Mouse (Mus musculus): ENCODE measurements around the gene Mov10l1. TPM values are rescaled to one million over a fixed set of nuclear protein-coding genes. Genes with fewer than 3 reads are reported as not detected.

Mov10l1 gene
- polyA plus RNA-seq, 1 experiment from 2014 or later, result 0.05 TPM

DNA sequence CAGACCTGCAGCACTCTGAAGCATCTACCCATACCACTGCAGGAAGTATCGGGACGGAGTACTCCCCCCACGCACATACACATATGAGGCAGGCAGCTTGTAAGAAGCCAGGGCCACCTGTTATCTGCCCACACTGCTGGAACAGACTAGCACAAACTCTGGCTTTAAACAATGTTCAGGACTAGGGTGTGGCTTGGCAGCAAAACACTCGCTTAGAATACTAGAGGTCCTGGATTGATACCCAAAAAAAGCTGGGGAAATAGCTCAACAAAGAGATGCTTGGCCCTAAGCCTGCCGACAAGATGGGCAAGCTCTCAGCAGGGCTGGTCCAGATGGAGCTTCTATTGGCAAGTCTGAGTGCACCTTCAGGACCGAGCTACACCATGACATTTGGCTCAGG lies 80.8 kb downstream of the Mov10l1 start:
- Histone ChIP-seq H3K36me3 (no peaks in the 10 kb centered on the region), H3K9ac (no peak overlapping the region), H3K9me3 (replicated peaks) (no peaks in the 10 kb centered on the region), H3K27me3 (peaks cover 85% of the 10 kb centered on the region), H3K4me3 (replicated peaks) (no peak overlapping the region), H3K4me2 (no peak overlapping the region), H3K4me1 (peaks cover 24% of the 10 kb centered on the region), H3K27ac (no peak overlapping the region)
- WGBS, result 51% methylated on average over 6 of the region's 6 CpGs
- no peak for ATAC-seq (replicated peaks; ENCODE audit: low FRiP score)

DNA sequence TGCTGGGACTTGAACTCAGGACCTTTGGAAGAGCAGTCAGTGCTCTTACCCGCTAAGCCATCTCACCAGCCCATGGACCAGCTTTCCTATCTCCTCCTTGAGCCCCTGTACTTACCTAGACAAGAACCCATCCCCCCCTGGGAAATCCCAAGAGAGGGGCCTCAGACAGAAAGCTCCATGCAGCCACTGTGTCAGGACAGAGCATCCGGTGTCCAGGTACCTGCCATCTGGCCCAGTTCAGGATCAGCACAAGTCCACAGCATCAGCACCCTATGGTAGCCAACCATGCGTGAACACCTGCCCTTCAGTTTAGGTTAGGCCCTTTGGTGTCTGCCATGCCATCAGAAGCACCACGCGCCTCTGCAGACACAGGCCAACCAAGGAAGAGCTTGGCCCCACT lies 82.2 kb downstream of the Mov10l1 start:
- no peak overlapping the region for H3K4me2 ChIP-seq
- H3K9me3 ChIP-seq (replicated peaks), result no peaks in the 10 kb centered on the region
- H3K36me3 ChIP-seq, result no peaks in the 10 kb centered on the region
- H3K4me3 ChIP-seq (replicated peaks), result no peak overlapping the region
- no peak overlapping the region for H3K27ac ChIP-seq
- peaks cover 88% of the 10 kb centered on the region for H3K27me3 ChIP-seq
- peaks cover 19% of the 10 kb centered on the region for H3K4me1 ChIP-seq
- no peak overlapping the region for H3K9ac ChIP-seq
- ATAC-seq (replicated peaks; ENCODE audit: low FRiP score), result no peak
- 89% methylated on average over 5 of the region's 5 CpGs for WGBS

DNA sequence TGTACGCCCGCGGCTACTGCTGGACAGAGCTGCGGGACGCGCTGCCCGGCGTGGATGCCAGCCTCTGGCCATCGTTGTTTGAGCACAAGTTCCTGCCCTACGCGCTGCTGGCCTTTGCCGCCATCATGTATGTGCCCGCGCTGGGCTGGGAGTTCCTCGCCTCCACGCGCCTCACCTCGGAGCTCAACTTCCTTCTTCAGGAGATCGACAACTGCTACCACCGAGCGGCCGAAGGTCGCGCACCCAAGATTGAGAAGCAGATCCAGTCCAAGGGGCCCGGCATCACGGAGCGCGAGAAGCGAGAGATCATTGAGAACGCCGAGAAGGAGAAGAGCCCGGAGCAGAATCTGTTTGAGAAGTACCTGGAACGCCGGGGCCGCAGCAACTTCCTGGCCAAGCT lies 84.9 kb downstream of the Mov10l1 start:
- Histone ChIP-seq H3K36me3 (no peaks in the 10 kb centered on the region), H3K4me2 (peak overlapping the region; percentile 47), H3K9me3 (replicated peaks) (no peaks in the 10 kb centered on the region), H3K4me3 (replicated peaks) (peak overlapping the region; percentile 26), H3K4me1 (peaks cover 14% of the 10 kb centered on the region), H3K9ac (no peak overlapping the region), H3K27ac (no peak overlapping the region), H3K27me3 (peaks cover 66% of the 10 kb centered on the region)
- no peak for ATAC-seq (replicated peaks; ENCODE audit: low FRiP score)
- WGBS, result 35% methylated on average over 35 of the region's 35 CpGs

DNA sequence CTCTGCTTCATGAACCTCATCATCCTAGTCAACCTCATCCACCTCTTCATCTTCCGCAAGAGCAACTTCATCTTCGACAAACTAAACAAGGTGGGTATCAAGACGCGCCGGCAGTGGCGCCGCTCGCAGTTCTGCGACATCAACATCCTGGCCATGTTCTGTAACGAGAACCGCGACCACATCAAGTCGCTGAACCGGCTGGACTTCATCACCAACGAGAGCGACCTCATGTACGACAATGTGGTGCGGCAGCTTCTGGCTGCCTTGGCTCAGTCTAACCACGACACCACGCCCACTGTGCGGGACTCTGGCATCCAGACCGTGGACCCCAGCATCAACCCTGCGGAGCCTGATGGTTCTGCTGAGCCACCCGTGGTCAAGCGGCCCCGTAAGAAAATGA lies 85.5 kb downstream of the Mov10l1 start:
- ATAC-seq (replicated peaks; ENCODE audit: low FRiP score), result no peak

DNA sequence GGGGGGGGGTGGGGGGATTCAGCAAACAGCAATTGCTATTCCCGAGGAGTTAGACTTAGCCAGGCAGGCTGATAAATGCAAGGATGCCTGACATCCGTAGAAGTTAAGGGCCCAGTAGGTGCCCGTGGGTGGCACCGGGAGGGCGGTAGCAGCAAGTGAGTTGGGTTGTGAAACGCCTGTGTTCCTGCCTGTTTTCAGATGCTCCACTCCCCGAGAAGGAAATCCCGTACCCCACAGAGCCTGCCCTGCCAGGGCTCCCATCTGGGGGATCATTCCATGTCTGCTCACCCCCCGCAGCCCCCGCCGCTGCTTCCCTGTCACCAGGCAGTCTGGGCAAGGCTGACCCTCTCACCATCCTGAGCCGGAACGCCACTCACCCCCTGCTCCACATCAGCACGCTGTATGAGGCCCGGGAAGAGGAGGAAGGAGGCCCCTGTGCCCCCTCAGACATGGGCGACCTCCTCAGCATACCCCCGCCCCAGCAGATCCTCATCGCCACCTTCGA lies 86.7 kb downstream of the Mov10l1 start:
- no peak overlapping the region for H3K4me3 ChIP-seq (replicated peaks)
- H3K27me3 ChIP-seq, result peaks cover 55% of the 10 kb centered on the region
- no peaks in the 10 kb centered on the region for H3K9me3 ChIP-seq (replicated peaks)
- H3K4me1 ChIP-seq, result peaks cover 14% of the 10 kb centered on the region
- WGBS, result 74% methylated on average over 19 of the region's 19 CpGs
- no peak overlapping the region for H3K9ac ChIP-seq
- H3K27ac ChIP-seq, result no peak overlapping the region
- H3K36me3 ChIP-seq, result no peaks in the 10 kb centered on the region
- no peak for ATAC-seq (replicated peaks; ENCODE audit: low FRiP score)
- H3K4me2 ChIP-seq, result no peak overlapping the region

More for the DNA sequence above, 85.5 kb downstream of the Mov10l1 start:
- peak overlapping the region; percentile 47 for H3K4me2 ChIP-seq
- peak overlapping the region; percentile 26 for H3K4me3 ChIP-seq (replicated peaks)
- H3K4me1 ChIP-seq, result peaks cover 14% of the 10 kb centered on the region
- H3K9me3 ChIP-seq (replicated peaks), result no peaks in the 10 kb centered on the region
- H3K36me3 ChIP-seq, result no peaks in the 10 kb centered on the region
- H3K9ac ChIP-seq, result no peak overlapping the region
- no peak overlapping the region for H3K27ac ChIP-seq
- 41% methylated on average over 26 of the region's 26 CpGs for WGBS
- H3K27me3 ChIP-seq, result peaks cover 60% of the 10 kb centered on the region

DNA sequence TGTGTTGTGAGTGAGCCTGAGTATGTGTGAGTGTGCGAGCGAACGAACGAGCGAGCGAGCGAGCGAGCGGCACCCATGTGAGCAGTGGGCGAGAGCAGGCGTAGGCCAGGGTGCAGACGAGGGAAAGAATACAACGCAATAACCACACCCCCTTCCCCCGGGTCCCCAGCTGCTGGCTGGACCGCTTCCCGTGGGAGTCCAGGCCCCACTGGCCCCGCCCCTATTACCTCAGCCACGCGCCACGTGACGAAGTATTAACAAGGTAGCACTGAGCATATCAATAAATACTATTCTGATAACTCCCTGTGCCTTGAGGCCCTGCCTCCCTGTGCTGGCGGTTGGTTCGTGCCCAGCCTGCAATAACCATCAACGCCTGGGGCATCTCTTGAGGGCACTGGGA lies 87.9 kb downstream of the Mov10l1 start:
- ATAC-seq (replicated peaks; ENCODE audit: low FRiP score), result no peak
- Histone ChIP-seq H3K27me3 (peaks cover 47% of the 10 kb centered on the region), H3K27ac (no peak overlapping the region), H3K36me3 (no peaks in the 10 kb centered on the region), H3K4me2 (no peak overlapping the region), H3K4me1 (peaks cover 26% of the 10 kb centered on the region), H3K9ac (no peak overlapping the region), H3K9me3 (replicated peaks) (no peaks in the 10 kb centered on the region), H3K4me3 (replicated peaks) (no peak overlapping the region)
- 73% methylated on average over 24 of the region's 24 CpGs for WGBS

DNA sequence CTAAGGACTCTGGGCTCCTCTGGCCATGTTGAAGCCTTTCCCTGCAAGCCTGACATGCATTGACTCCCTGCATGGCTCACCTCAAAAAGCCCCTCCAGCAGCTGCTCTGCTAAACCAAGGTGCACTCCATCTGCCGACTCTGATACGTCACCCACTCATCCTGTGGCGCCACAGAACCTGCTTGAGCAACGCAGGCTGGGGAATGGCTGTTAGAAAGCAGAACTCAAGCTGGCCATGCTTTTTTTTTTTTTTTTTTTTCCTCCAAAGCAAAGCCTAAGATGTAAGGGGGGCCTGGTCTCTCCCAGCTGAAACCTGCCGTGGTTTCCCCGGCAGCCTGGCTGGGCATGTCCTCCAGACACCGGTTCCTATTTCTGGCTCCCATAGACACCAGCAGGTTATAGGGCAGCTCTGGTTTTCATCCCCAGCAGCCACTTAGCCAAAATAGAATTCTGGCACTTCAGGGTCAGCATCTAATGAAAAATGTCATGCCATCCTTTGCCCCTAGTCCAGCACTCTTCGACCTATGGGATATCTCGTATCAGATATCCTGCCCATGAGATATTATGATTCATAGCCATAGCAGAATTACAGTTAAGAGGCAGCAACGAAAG lies 91.4 kb downstream of the Mov10l1 start:
- H3K27ac ChIP-seq, result peak overlapping the region; percentile 91; the same call in 1 of the 2 replicates
- no peak overlapping the region for H3K4me2 ChIP-seq
- H3K4me1 ChIP-seq, result peaks cover 37% of the 10 kb centered on the region
- H3K4me3 ChIP-seq (replicated peaks), result no peak overlapping the region
- WGBS, result 82% methylated on average over 10 of the region's 10 CpGs
- no peaks in the 10 kb centered on the region for H3K36me3 ChIP-seq
- no peak for ATAC-seq (replicated peaks; ENCODE audit: low FRiP score)
- H3K9ac ChIP-seq, result 0 out of 2 replicates have a peak overlapping the region, but pooled peaks have one; percentile 78
- H3K27me3 ChIP-seq, result peaks cover 12% of the 10 kb centered on the region
- H3K9me3 ChIP-seq (replicated peaks), result no peaks in the 10 kb centered on the region

DNA sequence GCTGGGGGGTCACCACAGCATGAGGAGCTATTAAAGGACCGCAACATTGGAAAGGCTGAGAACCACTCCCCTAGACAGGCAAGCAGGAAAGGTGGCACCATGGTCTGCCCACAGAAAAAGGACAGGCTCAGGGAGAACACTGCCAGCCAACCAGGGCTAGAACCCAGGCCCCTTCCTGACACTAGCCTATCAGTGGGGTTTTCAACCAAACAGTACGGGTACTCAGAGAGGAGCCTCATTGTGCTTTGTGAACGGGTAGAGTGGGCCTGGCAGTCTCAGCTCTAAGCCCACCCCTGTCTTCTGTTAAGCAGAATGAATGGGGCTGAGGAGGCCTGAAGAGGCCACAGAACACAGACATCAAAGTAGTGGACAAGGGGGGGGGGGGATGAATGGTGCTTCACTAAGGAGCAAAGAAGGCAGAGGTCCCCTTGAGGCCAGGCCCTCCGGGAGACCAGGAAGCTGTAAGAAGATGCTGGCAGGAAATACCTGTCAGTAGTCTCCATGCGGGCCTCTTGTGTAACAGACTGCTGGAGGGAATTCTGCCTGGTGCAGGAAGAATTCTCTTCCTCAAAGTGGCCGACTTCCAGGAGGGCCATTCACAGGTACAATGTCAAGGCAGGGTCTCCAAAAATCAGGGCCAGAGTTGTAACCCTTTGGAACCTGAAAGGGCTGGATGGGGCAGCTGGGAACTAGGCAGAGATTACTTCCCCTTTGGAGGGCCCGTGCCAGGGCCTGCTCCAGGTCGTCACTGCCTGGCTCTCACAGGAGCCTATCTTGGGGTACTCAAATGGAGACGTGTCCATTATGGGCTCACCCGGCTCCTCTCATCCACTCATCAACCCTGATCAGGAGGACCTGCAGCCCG lies 92.1 kb downstream of the Mov10l1 start, which contains the start of gene Trabd:
TSS of gene Trabd (plus strand) at position 512 of the 865 bp plus-strand sequence.
- Histone ChIP-seq H3K4me1 (peaks cover 37% of the 10 kb centered on the region), H3K36me3 (peaks cover 2% of the 10 kb centered on the region; the same call in 1 of the 2 replicates), H3K4me2 (peak within 1 kb of the TSS; percentile 77), H3K4me3 (replicated peaks) (peak within 1 kb of the TSS; percentile 79), H3K27ac (peak within 1 kb of the TSS; percentile 91), H3K27me3 (peaks cover 5% of the 10 kb centered on the region; the same call in 1 of the 2 replicates), H3K9me3 (replicated peaks) (no peaks in the 10 kb centered on the region), H3K9ac (peak within 1 kb of the TSS; percentile 78)
- WGBS, result 20% methylated on average over 11 of the region's 11 CpGs
- peak; percentile 6 for ATAC-seq (replicated peaks; ENCODE audit: low FRiP score)

DNA sequence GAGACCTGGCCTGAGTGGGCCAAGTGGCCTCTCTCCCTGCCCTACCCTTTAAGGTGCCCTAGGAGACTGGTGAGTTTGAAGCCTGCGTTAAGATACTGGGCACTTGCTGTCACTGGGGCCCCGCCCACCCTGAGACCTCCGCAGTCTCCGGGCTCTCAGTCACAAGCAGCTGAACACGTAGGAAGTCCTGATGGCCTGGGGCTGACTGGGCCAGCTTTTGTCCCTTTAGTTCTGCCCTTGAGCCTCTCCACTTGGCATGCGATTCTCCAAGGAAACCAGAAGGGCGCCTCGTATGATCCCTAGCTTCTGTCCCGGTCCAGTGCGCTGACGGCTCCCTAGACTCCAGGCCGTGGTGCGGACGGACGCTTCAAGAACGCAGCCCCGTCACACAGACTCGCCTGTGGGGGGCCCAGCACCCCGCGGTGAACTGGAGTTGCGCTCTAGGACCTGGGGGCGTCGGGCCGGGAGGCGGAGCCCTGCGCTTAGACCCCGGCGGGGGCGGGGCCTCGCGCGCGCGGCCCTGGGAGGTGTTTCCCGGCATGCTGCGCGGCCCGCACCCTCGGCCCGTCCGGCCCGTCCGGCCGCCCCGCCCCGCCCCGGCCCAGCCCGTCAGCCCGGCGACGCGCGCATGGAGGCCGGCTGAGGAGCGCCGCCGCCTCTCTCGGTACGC lies 92.9 kb downstream of the Mov10l1 start:
- Histone ChIP-seq H3K36me3 (peaks cover 8% of the 10 kb centered on the region; the same call in 1 of the 2 replicates), H3K4me1 (peaks cover 37% of the 10 kb centered on the region), H3K27me3 (no peaks in the 10 kb centered on the region), H3K9ac (peak overlapping the region; percentile 78), H3K4me3 (replicated peaks) (peak overlapping the region; percentile 79), H3K9me3 (replicated peaks) (no peaks in the 10 kb centered on the region), H3K4me2 (peak overlapping the region; percentile 77), H3K27ac (peak overlapping the region; percentile 91)
- ATAC-seq (replicated peaks; ENCODE audit: low FRiP score), result peak; percentile 93
- WGBS, result under 1% methylated on average over 55 of the region's 59 CpGs

DNA sequence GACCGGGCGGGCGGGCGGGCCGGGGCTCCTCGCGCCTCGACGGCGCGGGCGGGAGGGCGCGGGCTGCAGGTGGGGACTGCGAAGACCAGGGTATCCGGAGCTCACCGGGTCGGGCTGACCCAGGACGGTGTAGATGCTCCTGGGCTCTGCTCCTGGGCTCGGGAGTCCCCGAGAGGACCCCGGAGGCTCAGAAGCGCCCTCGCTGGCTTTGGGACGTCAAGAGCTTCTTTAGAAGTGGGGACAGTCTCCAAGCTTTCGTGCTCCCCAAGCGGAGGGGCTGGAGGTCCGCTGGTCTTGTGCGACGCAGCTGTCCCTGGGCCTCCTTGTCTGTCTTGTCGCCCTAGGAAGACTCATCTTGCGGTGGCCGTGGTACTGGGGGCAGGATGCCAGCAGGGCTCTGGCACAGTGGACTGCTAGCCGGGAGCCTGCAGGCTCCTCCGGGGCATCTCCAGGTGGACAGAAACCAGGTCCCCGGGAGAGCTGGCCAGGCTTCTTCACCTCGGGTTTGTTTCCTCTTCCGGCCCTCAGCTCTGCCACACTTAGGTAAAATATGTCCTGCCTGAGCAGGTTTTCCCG lies 93.5 kb downstream of the Mov10l1 start:
- H3K4me1 ChIP-seq, result peaks cover 37% of the 10 kb centered on the region
- peak overlapping the region; percentile 78 for H3K9ac ChIP-seq
- H3K4me2 ChIP-seq, result peak overlapping the region; percentile 77
- H3K4me3 ChIP-seq (replicated peaks), result peak overlapping the region; percentile 79
- peaks cover 15% of the 10 kb centered on the region for H3K36me3 ChIP-seq
- under 1% methylated on average over 35 of the region's 39 CpGs for WGBS
- H3K27me3 ChIP-seq, result no peaks in the 10 kb centered on the region
- H3K9me3 ChIP-seq (replicated peaks), result no peaks in the 10 kb centered on the region
- peak; percentile 27 for ATAC-seq (replicated peaks; ENCODE audit: low FRiP score)
- peak overlapping the region; percentile 91 for H3K27ac ChIP-seq

DNA sequence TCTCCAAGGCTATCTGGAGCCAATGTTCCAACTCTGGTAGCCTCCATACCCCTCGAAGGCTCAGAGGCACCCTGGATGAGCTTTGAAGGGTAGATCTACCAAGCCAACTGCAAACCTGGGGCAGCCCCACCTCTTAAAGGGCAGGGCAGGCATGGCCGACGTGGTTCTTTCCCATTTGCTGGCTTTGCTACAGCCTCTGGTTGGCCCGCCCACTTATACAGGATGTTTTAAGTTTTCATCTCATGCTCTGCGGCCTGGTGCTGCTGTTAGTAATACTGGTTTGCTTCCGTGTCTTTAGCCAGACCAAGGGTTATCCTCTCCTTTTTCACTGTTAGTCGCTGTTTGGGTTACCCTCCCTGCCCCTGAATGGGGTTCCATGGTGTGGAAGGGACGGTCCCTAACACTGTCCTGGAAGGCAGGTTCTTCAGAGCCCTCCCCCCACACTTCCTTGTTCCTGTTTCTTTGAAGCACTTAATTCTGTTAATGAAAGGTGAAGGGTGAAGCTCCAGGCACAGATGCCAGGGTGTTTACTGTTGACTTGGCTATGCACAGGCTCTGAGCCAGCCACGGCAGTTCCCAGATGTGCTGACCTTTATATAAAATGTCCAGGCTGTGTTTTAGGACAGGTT lies 95.6 kb downstream of the Mov10l1 start:
- Histone ChIP-seq H3K4me1 (peaks cover 37% of the 10 kb centered on the region), H3K9me3 (replicated peaks) (no peaks in the 10 kb centered on the region), H3K4me3 (replicated peaks) (peak overlapping the region; percentile 12; the same call in 1 of the 2 replicates), H3K27ac (peak overlapping the region; percentile 67), H3K27me3 (no peaks in the 10 kb centered on the region), H3K4me2 (peak overlapping the region; percentile 77), H3K9ac (no peak overlapping the region), H3K36me3 (peaks cover 36% of the 10 kb centered on the region)
- WGBS, result 54% methylated on average over 9 of the region's 9 CpGs
- ATAC-seq (replicated peaks; ENCODE audit: low FRiP score), result no peak
